Mouse (Mus musculus) ES-Bruce4 (cell line): ENCODE measurements around the gene Adam8. TPM values are rescaled to one million over a fixed set of nuclear protein-coding genes. Genes with fewer than 3 reads are reported as not detected.

ENCODE experiments used
- H3K27ac ChIP-seq: 2 replicates; pipeline ENCODE4 v1.5.1; 2012; ENCODE audit warnings: low read length, inconsistent platforms; ENCODE audit not compliant: insufficient read depth
- H3K27me3 ChIP-seq: 2 replicates; pipeline ENCODE4 v1.6.1; 2012; ENCODE audit warnings: mild to moderate bottlenecking, low read length, inconsistent platforms; ENCODE audit not compliant: control insufficient read depth, poor library complexity, insufficient read depth, severe bottlenecking
- H3K36me3 ChIP-seq: 2 replicates; pipeline ENCODE4 v1.6.1; 2012; ENCODE audit warnings: inconsistent platforms, mild to moderate bottlenecking, low read length, moderate library complexity; ENCODE audit not compliant: control insufficient read depth, poor library complexity, insufficient read depth, severe bottlenecking
- H3K4me1 ChIP-seq: one replicate; pipeline ENCODE4 v1.8.1; 2011; ENCODE audit warnings: low read length; ENCODE audit not compliant: control insufficient read depth, insufficient read depth
- H3K4me3 ChIP-seq: 2 replicates; pipeline ENCODE4 v1.5.1; 2011; ENCODE audit warnings: low read depth, mild to moderate bottlenecking, low read length
- H3K9ac ChIP-seq: 2 replicates; pipeline ENCODE4 v1.6.1; 2012; ENCODE audit warnings: low read depth, mild to moderate bottlenecking, inconsistent platforms; ENCODE audit not compliant: poor library complexity, severe bottlenecking
- H3K9me3 ChIP-seq: replicated peaks from 2 replicates; pipeline ENCODE4 v1.6.1; 2012; ENCODE audit warnings: mild to moderate bottlenecking, low read length, inconsistent platforms; ENCODE audit not compliant: control insufficient read depth, poor library complexity, insufficient read depth, severe bottlenecking
- CTCF ChIP-seq: IDR thresholded peaks from one replicate; pipeline ENCODE4 v1.8.1; 2011; ENCODE audit warnings: low read depth, low read length
- EP300 ChIP-seq: IDR thresholded peaks from 2 replicates; pipeline ENCODE4 v1.6.1; 2011; ENCODE audit warnings: low read depth, low read length; ENCODE audit not compliant: insufficient read depth
- POLR2A ChIP-seq: IDR thresholded peaks from one replicate; pipeline ENCODE4 v1.8.1; 2011; ENCODE audit warnings: low read length; ENCODE audit not compliant: insufficient read depth
- polyA plus RNA-seq: library from polyadenylated mRNA; stranded (reverse); fragments of >200 nt; gene quantifications from 2 replicates; pipeline ENCODE4 v1.2.4, GENCODE M21; 2011; ENCODE audit warnings: low read depth; ENCODE audit not compliant: missing spikeins, insufficient read depth, insufficient read length

The Adam8 gene
- polyA plus RNA-seq, 1 experiment: 9.2 TPM

DNA sequence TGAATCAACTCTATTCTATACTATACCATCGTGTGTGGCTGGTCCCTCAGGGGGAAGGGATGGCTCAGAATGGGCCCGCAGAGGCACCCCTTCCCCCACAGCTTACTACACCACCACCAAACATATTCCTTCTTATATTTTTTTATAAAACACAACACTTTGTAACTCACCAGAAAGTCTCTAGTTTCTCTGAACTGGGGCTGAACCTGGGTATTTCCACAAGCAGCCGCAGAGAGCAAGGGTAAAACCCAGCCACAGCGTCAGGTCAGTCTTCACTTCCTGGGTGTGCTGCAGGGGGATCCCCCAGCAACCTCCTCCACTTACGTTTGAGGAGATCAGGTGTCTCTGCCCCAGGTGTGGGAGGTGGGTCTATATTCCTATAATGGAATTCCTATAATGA lies 23.9 kb downstream of the Adam8 start:
- no peaks in the 10 kb centered on the region for H3K36me3 ChIP-seq
- no peak overlapping the region for H3K27ac ChIP-seq
- no peak for TF ChIP-seq POLR2A
- TF ChIP-seq EP300: no peak
- no peak for TF ChIP-seq CTCF
- peaks cover 2% of the 10 kb centered on the region for H3K4me1 ChIP-seq
- no peak overlapping the region for H3K9ac ChIP-seq
- no peaks in the 10 kb centered on the region for H3K9me3 ChIP-seq
- H3K4me3 ChIP-seq: no peak overlapping the region
- no peaks in the 10 kb centered on the region for H3K27me3 ChIP-seq

DNA sequence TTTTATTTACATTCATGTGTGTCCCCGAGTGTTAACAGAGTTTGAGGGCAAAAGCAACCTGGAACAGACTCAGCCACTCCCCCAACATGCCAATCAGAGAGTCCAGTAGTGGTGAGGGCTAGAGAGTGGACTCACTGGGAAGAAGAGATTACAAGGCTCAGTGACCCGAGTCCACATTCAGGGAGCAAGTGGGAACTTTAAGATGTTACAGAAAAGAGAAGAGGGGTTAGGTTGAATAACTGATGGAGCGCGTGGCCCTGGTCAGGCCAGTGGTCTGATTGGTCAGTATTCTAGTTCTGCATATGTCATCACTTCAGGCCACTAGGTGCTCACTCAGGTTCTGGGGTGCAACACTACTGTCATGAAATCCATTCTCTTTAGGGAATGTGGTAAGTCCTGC lies 25.2 kb downstream of the Adam8 start:
- TF ChIP-seq EP300: no peak
- no peak for TF ChIP-seq POLR2A
- TF ChIP-seq CTCF: no peak
- no peaks in the 10 kb centered on the region for H3K27me3 ChIP-seq
- H3K9me3 ChIP-seq: no peaks in the 10 kb centered on the region
- no peak overlapping the region for H3K27ac ChIP-seq
- H3K4me3 ChIP-seq: no peak overlapping the region
- H3K9ac ChIP-seq: no peak overlapping the region
- H3K4me1 ChIP-seq: peaks cover under 1% of the 10 kb centered on the region
- no peaks in the 10 kb centered on the region for H3K36me3 ChIP-seq

DNA sequence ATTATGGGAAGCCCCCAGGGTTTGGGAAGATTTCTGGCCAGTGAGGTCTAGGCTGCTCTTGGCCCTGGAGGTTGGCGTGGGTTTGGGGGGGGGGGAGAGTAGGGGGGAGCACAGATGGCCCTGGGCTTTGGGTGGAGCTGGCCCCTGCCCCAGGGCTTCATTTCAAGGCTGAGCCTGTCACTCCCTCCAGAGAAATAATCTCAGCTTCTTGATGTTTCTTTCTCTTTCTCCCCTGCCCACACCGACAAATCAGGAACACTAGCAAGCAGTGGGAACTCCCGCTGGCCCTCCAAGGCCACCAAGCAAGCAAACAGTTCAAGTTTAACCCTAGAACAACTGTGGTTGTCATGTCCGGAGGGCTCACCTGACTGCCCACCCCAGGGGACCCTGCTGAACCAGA lies 28.5 kb downstream of the Adam8 start:
- H3K4me3 ChIP-seq: no peak overlapping the region
- no peak overlapping the region for H3K9ac ChIP-seq
- no peaks in the 10 kb centered on the region for H3K9me3 ChIP-seq
- H3K4me1 ChIP-seq: no peaks in the 10 kb centered on the region
- H3K36me3 ChIP-seq: no peaks in the 10 kb centered on the region
- H3K27me3 ChIP-seq: no peaks in the 10 kb centered on the region
- no peak overlapping the region for H3K27ac ChIP-seq
- TF ChIP-seq POLR2A (no peak), CTCF (no peak), EP300 (no peak)

DNA sequence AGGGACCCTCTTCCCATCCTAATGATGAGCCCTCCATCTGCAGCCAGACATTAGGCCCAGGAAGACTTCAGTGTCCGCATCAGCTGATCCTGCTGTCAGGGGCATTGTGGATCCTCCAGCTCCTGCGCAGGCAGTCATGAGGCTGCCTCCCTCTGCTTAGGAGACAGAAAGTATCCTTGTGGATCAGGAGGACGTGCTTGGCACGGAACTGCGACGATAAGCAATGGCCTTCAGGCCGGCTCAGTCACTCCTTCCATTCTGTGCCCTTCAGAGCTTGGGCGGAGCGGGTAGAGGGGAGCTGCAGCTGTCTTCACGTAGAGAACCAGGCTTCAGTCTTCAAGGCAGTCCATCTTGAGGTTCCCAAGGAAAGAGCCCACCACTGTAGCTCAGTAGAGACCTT lies 31.2 kb downstream of the Adam8 start:
- Histone ChIP-seq H3K9me3 (no peaks in the 10 kb centered on the region), H3K36me3 (no peaks in the 10 kb centered on the region), H3K4me3 (no peak overlapping the region), H3K27me3 (no peaks in the 10 kb centered on the region), H3K9ac (no peak overlapping the region), H3K27ac (no peak overlapping the region), H3K4me1 (no peaks in the 10 kb centered on the region)
- TF ChIP-seq CTCF (no peak), POLR2A (no peak), EP300 (no peak)

DNA sequence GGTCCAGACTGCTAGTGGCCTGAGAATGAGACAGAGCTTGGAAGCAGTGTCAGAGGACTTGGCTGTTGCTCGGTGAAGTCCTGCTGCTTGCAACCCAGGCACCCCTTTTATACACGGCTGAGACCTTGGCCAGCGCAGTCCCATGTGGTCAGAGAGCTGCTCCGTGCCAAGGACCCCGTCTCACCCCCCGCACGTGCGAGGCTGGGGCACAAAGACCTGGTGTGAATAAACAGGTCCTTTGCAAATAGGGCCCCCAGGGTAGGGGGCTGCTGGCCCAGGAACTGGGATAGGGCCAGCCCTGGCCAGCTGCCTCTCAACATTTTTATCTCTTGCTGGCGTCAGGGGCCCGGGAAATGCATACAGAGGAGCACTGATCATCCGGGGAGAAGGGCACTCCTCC lies 34.4 kb downstream of the Adam8 start:
- H3K4me3 ChIP-seq: no peak overlapping the region
- TF ChIP-seq POLR2A (no peak), CTCF (no peak), EP300 (no peak)
- no peaks in the 10 kb centered on the region for H3K27me3 ChIP-seq
- no peaks in the 10 kb centered on the region; the same call in 1 of the 2 replicates for H3K36me3 ChIP-seq
- H3K27ac ChIP-seq: no peak overlapping the region
- no peaks in the 10 kb centered on the region for H3K4me1 ChIP-seq
- H3K9me3 ChIP-seq: no peaks in the 10 kb centered on the region
- H3K9ac ChIP-seq: no peak overlapping the region

DNA sequence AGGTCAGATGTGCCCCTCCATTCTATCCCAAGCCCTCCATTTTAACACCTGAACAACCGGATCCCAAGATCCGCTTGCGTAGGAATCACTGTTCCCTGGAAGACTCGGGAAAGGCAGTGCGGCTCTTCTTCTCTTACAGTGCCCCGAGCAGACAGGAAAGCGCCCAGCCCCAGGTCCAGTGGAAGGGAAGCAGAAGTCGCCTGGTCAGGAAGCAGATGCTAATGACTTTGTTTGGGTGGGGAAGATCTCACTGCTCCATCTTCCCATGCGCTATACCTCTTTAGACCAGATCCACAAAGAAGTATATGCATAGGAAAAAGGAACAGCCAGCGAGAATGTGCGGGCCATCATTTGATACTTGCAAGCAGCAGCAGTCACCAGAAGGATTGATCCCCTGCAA lies 34.9 kb downstream of the Adam8 start:
- no peaks in the 10 kb centered on the region; the same call in 1 of the 2 replicates for H3K36me3 ChIP-seq
- no peak overlapping the region for H3K9ac ChIP-seq
- TF ChIP-seq CTCF (no peak), EP300 (no peak), POLR2A (no peak)
- no peak overlapping the region for H3K4me3 ChIP-seq
- H3K27ac ChIP-seq: no peak overlapping the region
- no peaks in the 10 kb centered on the region for H3K9me3 ChIP-seq
- no peaks in the 10 kb centered on the region for H3K4me1 ChIP-seq
- no peaks in the 10 kb centered on the region for H3K27me3 ChIP-seq
